Mouse (Mus musculus) cerebellum, adult 2 months (tissue): ENCODE results near the gene Trim27.

ENCODE experiments used
- CTCF ChIP-seq: fragments of 200-500 bp; IDR thresholded peaks from 2 replicates; pipeline ENCODE4 v1.5.1; 2011; ENCODE audit warnings: low read depth, mild to moderate bottlenecking, control low read depth, low read length, moderate library complexity, borderline replicate concordance; ENCODE audit not compliant: insufficient read depth
- POLR2A ChIP-seq: fragments of 200-500 bp; IDR thresholded peaks from 2 replicates; pipeline ENCODE4 v1.6.1; 2011; ENCODE audit warnings: low read length, control low read depth, borderline replicate concordance; ENCODE audit not compliant: insufficient read depth

DNA sequence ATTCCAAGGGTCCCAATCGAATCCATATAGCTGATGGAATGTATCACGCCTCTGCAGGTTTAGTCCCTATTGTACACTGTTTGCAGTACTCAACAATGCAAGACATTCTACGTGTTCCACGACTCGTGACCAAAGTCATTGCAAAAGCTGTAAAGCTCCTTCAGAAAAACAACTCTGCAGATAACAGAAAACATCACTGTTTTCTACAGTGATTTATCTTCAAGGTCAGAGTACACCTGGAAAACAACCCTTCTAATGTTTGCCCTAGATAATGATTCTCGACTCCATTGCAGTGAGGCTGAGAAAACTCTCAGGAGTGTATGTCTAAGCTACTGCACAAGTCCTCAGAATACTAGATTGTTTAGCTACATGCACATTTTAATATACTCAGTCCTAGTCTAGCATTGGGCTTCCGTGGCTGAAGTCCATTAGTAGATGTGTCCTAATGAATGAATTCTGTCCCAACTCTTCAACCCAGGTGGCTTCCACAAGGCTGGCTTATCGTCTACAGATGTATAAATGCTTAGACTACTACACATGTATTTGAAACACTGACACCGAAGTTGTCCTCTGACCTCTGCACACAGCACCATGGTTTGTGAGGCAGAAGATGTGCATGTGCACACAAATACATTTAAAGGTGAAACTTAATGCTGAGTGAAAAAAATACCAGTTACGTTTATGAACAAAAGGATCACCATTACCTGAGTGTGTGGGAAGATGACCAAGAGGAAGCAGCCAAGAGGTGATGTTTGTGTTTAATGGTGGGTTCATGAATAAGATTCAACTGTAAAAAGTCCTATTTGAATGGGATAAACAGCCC lies 16.4 kb downstream of the Trim27 start:
- no peak for TF ChIP-seq POLR2A
- no peak for TF ChIP-seq CTCF
